Mouse (Mus musculus) 3T3-L1 (cell line): ENCODE results near the gene Atoh8.
A peak's percentile ranks its signal among the peaks of the same experiment; 100 is the strongest.

Experiments used
- DNase-seq: peaks from one replicate; pipeline ENCODE4 v3.0.0-alpha.2; 2015; ENCODE audit warnings: low read depth, low spot score

Gene Atoh8

GRCm38 (mm10) chr6:72158966-72159764 lies 76.2 kb downstream of the Atoh8 start:
- DNase-seq, result peak; percentile 51
